Mouse (Mus musculus) urinary bladder, postnatal 10 days (tissue): ENCODE results near the gene Prkg2.

Experiments
- DNase-seq: peaks from one replicate; pipeline ENCODE4 v3.0.0; 2022; ENCODE audit warnings: low spot score

Prkg2 gene

GRCm38 (mm10) chr5:98975877-98976672 is 61.1 kb downstream of the Prkg2 start:
- no peak for DNase-seq

- DNase-seq: no peak
Observed at GRCm38 (mm10) chr5:98966679-98967078, 70.5 kb downstream of the Prkg2 start.

GRCm38 (mm10) chr5:98965139-98965538 is 72.0 kb downstream of the Prkg2 start:
- DNase-seq: no peak

GRCm38 (mm10) chr5:98964367-98964766 is 72.8 kb downstream of the Prkg2 start:
- no peak for DNase-seq

- DNase-seq: no peak
Observed at GRCm38 (mm10) chr5:98962472-98962871, 74.7 kb downstream of the Prkg2 start.

- no peak for DNase-seq
Observed at GRCm38 (mm10) chr5:98955576-98955975, 81.6 kb downstream of the Prkg2 start.

GRCm38 (mm10) chr5:98953386-98953785 is 83.8 kb downstream of the Prkg2 start:
- no peak for DNase-seq

GRCm38 (mm10) chr5:98951566-98951965 is 85.6 kb downstream of the Prkg2 start:
- DNase-seq: no peak

- DNase-seq: no peak
Observed at GRCm38 (mm10) chr5:98950495-98951092, 86.6 kb downstream of the Prkg2 start.

- no peak for DNase-seq
Observed at GRCm38 (mm10) chr5:98949784-98950183, 87.4 kb downstream of the Prkg2 start.

- no peak for DNase-seq
Observed at GRCm38 (mm10) chr5:98946656-98947055, 90.5 kb downstream of the Prkg2 start.

GRCm38 (mm10) chr5:98946117-98946620 is 91.0 kb downstream of the Prkg2 start:
- no peak for DNase-seq

GRCm38 (mm10) chr5:98943776-98944175 is 93.4 kb downstream of the Prkg2 start:
- no peak for DNase-seq

GRCm38 (mm10) chr5:98940731-98941130 is 96.4 kb downstream of the Prkg2 start:
- no peak for DNase-seq

- DNase-seq: no peak
Observed at GRCm38 (mm10) chr5:98939631-98940208, 97.4 kb downstream of the Prkg2 start.

GRCm38 (mm10) chr5:98939116-98939515 is 98.0 kb downstream of the Prkg2 start:
- no peak for DNase-seq

- no peak for DNase-seq
Observed at GRCm38 (mm10) chr5:98937879-98938278, 99.3 kb downstream of the Prkg2 start.

- no peak for DNase-seq
Observed at GRCm38 (mm10) chr5:98936650-98937049, 100.5 kb downstream of the Prkg2 start.

GRCm38 (mm10) chr5:98935930-98936329 is 101.2 kb downstream of the Prkg2 start:
- DNase-seq: no peak

- DNase-seq: no peak
Observed at GRCm38 (mm10) chr5:98922921-98923320, 114.2 kb downstream of the Prkg2 start.

- no peak for DNase-seq
Observed at GRCm38 (mm10) chr5:98921608-98922007, 115.5 kb downstream of the Prkg2 start.

GRCm38 (mm10) chr5:98918716-98919115 is 118.4 kb downstream of the Prkg2 start:
- no peak for DNase-seq

GRCm38 (mm10) chr5:98902339-98902738 is 134.8 kb downstream of the Prkg2 start:
- DNase-seq: no peak
